9 mouse cellular contexts compared by ENCODE assay signal in genomic region chr7:82864260-82864990, GRCm38 (mm10). TPM values are rescaled to one million over a fixed set of nuclear protein-coding genes. Genes with fewer than 3 reads are reported as not detected.
A peak's percentile ranks its signal among the peaks of the same experiment; 100 is the strongest.
DNase-seq lines count a peak whose midpoint lies in the region; ATAC-seq lines count a peak whose summit lies in the region.
"Had no signal": no experiment of that assay in that cellular context is flagged by ENCODE, and none has a peak within 500 bp of the region (broad histone marks: within the 10 kb centered on the region; RNA-seq: fewer than 3 reads in every experiment).

No protein-coding gene starts in this region.

- no peaks in the 10 kb centered on the region for H3K27me3 ChIP-seq in heart, embryonic 14.5 days (ENCODE audit: control insufficient read depth, insufficient read depth, low read length)
- H3K27me3 ChIP-seq in hindbrain, embryonic 12.5 days = no peaks in the 10 kb centered on the region
- no peaks in the 10 kb centered on the region for H3K27me3 ChIP-seq in midbrain, embryonic 12.5 days

- no peak overlapping the region for H3K4me3 ChIP-seq in heart, embryonic 14.5 days (ENCODE audit: control insufficient read depth in 1 of 2, insufficient read depth in 1 of 2, low read depth in 1 of 2, low read length in 2 of 2)
- H3K4me3 ChIP-seq in hindbrain, embryonic 12.5 days = peak overlapping the region; percentile 100
- peak overlapping the region; percentile 91 for H3K4me3 ChIP-seq in midbrain, embryonic 12.5 days

- DNase-seq in heart, postnatal 25 days (ENCODE audit: low spot score) = no peak
- DNase-seq in cerebellum, adult 8-10 months = peak; percentile 11
- DNase-seq in thymus, adult 18-20 months = no peak
- DNase-seq in frontal cortex, adult 2 months (ENCODE audit: extremely low spot score in 1 of 2, low spot score in 1 of 2) = no peak

- H3K27ac ChIP-seq in heart, embryonic 14.5 days (replicated peaks in 1 of 2; ENCODE audit: control insufficient read depth in 1 of 2, insufficient read depth in 1 of 2, low read depth in 2 of 2, low read length in 2 of 2) = peak overlapping the region in 1 of 2 experiments; percentile 55; a peak in 2 of 4 replicates
- peak overlapping the region; percentile 100 for H3K27ac ChIP-seq in hindbrain, embryonic 12.5 days
- peak overlapping the region; percentile 99 for H3K27ac ChIP-seq in midbrain, embryonic 12.5 days (replicated peaks)
- H3K27ac ChIP-seq: liver, embryonic 14.5 days had no signal

- ATAC-seq in heart, embryonic 14.5 days (ENCODE audit: insufficient number of reproducible peaks, insufficient read depth, low FRiP score, low read depth) = no peak
- ATAC-seq in hindbrain, embryonic 12.5 days (ENCODE audit: low FRiP score) = no peak
- no peak for ATAC-seq in midbrain, embryonic 12.5 days (ENCODE audit: low FRiP score, low read depth)
- no peak for ATAC-seq in activated CD4-positive, CD25-positive, alpha-beta regulatory T cell, adult 4 months

- peaks cover 8 to 12% of the 10 kb centered on the region in 2 experiments for H3K4me1 ChIP-seq in heart, embryonic 14.5 days (ENCODE audit: control insufficient read depth in 2 of 2, insufficient read depth in 2 of 2, low read length in 2 of 2)
- H3K4me1 ChIP-seq in hindbrain, embryonic 12.5 days = peaks cover 18% of the 10 kb centered on the region
- H3K4me1 ChIP-seq in midbrain, embryonic 12.5 days = peaks cover 23% of the 10 kb centered on the region

- intact Hi-C loops in heart, postnatal 25 days (cut with DNase I) = loop anchor here (2.0 to 10.0 kb wide), 2 partner anchors 150 to 1020 kb away; partner anchors contain the start of genes Mesd and Tlnrd1

- WGBS in heart, embryonic 14.5 days = 61% methylated on average over 8 of the region's 8 CpGs
- WGBS in hindbrain, embryonic 12.5 days = 25% methylated on average over 8 of the region's 8 CpGs
- 27% methylated on average over 8 of the region's 8 CpGs for WGBS in midbrain, embryonic 12.5 days

- H3K4me2 ChIP-seq in heart, embryonic 14.5 days (ENCODE audit: low read length) = peak overlapping the region; percentile 80
- H3K4me2 ChIP-seq in hindbrain, embryonic 12.5 days (replicated peaks) = peak overlapping the region; percentile 87
- H3K4me2 ChIP-seq in midbrain, embryonic 12.5 days (replicated peaks) = peak overlapping the region; percentile 67

- peak overlapping the region; percentile 62; the same call in 1 of the 2 replicates for H3K9ac ChIP-seq in heart, embryonic 14.5 days (ENCODE audit: low read length)
- H3K9ac ChIP-seq in hindbrain, embryonic 12.5 days = peak overlapping the region; percentile 95
- peak overlapping the region; percentile 96 for H3K9ac ChIP-seq in midbrain, embryonic 12.5 days (replicated peaks)
- H3K9ac ChIP-seq: liver, embryonic 14.5 days had no signal

- H3K36me3 ChIP-seq in heart, embryonic 14.5 days (ENCODE audit: control insufficient read depth, insufficient read depth, low read length) = peaks cover 5% of the 10 kb centered on the region
- H3K36me3 ChIP-seq in hindbrain, embryonic 12.5 days = peaks cover 7% of the 10 kb centered on the region
- peaks cover 8% of the 10 kb centered on the region for H3K36me3 ChIP-seq in midbrain, embryonic 12.5 days

- no peaks in the 10 kb centered on the region for H3K9me3 ChIP-seq in heart, embryonic 14.5 days (ENCODE audit: control insufficient read depth, low read length)
- no peaks in the 10 kb centered on the region for H3K9me3 ChIP-seq in hindbrain, embryonic 12.5 days (replicated peaks)
- H3K9me3 ChIP-seq in midbrain, embryonic 12.5 days = no peaks in the 10 kb centered on the region

RNA-seq across cellular contexts. Expression of gene Mex3b, which starts 2.7 kb away (rescaled TPM):
- polyA plus RNA-seq in heart, embryonic 14.5 days (2014; fragmentation: Nextera tagmentation; extraction: Ambion mirVana) = 8.7 and 10.3 TPM in 2 replicates
- 1 to 10 TPM; 1.6 to 2.5 TPM for total RNA-seq in heart, postnatal 25 days (2021)
- 48.2 and 50.2 TPM in 2 replicates for polyA plus RNA-seq in hindbrain, embryonic 12.5 days (2016; fragmentation: Nextera tagmentation; extraction: Ambion mirVana)
- polyA plus RNA-seq in midbrain, embryonic 12.5 days (2016; fragmentation: Nextera tagmentation; extraction: Ambion mirVana) = 43.3 and 47.2 TPM in 2 replicates
- polyA plus RNA-seq in activated CD4-positive, CD25-positive, alpha-beta regulatory T cell, adult 4 months (2017; shearing (Covaris generic)) = 1 to 10 TPM; 2.1 to 2.5 TPM
- 20.5 and 23.4 TPM in 2 replicates for polyA plus RNA-seq in frontal cortex, adult 2 months (2012; rRNA removed)

Comparison
In these comparisons a context has a peak if more than half of its experiments do, and no peak if none do; other contexts are left out.
1. H3K4me3 ChIP-seq: peak in hindbrain, embryonic 12.5 days (single experiment) and midbrain, embryonic 12.5 days (single experiment); none in heart, embryonic 14.5 days (0 of 2).
2. Peak in every context shown above with its lines, with median percentiles within 50 percentile points of each other: H3K4me2 ChIP-seq and H3K9ac ChIP-seq.